Mouse (Mus musculus): Measurements from ENCODE around the gene Rbm10.

Rbm10 gene

DNA sequence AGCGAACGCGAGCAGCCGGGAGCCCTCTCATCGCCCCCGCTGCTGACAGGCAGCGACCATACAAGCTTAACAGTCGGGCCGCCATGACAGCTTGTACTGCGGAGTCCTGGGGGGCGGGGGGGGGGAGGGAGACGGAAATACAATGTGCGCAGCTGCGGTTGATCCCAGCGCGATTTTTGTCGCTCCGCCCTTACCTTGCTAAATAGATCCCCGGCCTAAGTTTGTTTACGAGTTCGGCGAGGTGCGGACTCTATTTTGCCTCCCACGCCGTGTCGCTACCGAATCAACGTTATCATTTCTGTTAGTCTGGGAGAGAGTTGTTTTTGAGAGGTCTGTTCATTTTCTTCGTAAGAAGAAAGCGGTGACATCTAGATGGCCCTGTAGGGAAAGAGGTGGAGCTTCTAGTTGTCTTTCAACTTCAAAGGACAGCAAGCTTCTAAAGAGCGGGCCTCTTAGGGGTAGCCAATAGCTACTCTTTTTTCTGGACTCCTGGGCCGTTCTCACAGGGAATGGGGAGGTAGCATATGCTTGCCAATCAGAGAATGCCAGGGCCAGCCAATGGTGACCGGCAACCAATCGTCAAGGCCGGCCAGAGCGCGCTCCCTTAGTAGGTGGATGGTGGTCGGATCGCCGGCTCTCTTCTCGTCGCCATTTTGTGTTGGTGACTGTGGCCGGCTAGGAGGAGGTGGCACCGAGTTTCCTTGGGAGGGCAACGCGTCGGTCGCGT is at the start of gene Rbm10, which contains the start of gene Ndufb11:
Gene Rbm10, plus strand, starts transcription at position 328 of the 727 bp plus-strand sequence.
Gene Ndufb11, minus strand, starts transcription at position 444 of the 727 bp plus-strand sequence.
- ATAC-seq (ENCODE audit: insufficient number of reproducible peaks, low FRiP score, low TSS enrichment) = peak; percentile 95

DNA sequence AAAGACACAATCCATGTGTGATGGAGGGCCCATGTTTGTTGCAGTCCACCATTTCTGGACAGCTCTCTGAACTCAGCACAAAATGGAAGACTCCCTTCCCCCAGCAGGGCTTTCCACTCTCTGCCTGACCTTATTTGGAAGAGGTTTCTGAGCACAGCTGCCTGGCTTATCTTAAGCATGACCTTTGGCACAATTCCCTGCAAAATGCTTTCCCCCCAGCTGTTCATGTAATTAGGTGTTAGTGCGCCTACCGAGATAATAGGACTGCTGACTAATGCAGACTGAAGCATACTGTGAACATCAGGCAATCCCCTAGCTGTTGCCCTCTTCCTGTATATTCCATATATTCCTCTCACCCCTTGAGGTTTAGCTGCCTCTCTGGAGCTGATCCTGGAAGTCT is 46.3 kb upstream of the Rbm10 start:
- ATAC-seq (ENCODE audit: insufficient number of reproducible peaks, low FRiP score, low TSS enrichment) = no peak

DNA sequence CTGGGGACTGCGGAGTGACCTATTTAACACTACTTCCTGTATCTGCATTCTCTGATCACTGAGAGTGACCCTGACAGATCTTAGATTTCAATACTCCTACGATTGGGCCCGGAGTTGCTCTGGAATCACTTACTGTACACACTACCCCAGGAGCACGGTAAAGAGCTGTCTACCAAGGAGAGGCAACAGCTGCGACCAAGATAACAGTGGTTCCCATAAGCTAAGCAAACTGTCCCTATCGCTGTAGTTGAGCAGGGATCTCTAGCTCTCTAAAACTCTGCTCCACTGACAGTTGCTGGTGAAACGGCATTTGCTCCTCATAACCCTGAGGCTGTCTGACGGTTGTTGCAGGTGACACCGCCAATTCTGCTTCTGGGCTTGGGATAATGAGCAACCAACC is 44.6 kb upstream of the Rbm10 start:
- no peak for ATAC-seq (ENCODE audit: insufficient number of reproducible peaks, low FRiP score, low TSS enrichment)

DNA sequence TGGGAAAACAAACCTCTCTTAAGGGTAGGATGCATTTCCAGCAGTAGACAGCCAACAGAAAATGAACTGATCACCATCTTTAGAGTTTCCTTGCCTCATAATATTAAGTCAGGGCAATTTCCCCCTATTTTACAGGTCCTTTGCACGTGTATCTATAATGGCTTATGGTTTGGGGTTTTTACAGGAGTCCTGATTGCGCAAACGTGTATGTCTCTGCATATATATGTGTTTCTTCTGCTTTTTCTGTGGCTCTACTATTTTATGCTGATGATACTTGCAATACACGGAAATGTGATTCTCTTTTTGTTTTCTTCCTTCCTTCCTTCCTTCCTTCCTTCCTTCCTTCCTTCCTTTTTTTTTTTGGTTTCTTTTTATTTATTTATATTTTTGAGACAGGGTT is 43.4 kb upstream of the Rbm10 start:
- no peak for ATAC-seq (ENCODE audit: insufficient number of reproducible peaks, low FRiP score, low TSS enrichment)

DNA sequence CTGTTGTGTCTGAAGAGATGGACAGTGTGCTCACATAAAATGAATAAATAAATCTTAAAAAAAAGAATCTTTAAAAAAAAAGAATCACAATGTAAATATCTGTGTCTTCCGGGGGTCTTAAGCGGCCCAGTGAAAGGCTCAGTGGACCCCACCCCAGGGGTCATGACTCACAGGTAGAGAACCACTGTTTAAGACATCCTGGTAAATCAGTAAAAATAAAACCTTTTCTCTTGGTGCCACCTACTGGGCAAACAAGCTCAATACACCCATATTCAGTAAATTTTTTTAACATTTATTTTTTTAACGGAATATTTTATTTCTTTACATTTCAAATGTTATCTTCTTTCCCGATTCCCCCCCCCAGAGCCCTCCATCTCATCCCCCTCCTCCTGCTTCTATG is 29.3 kb upstream of the Rbm10 start:
- no peak for ATAC-seq (ENCODE audit: insufficient number of reproducible peaks, low FRiP score, low TSS enrichment)

DNA sequence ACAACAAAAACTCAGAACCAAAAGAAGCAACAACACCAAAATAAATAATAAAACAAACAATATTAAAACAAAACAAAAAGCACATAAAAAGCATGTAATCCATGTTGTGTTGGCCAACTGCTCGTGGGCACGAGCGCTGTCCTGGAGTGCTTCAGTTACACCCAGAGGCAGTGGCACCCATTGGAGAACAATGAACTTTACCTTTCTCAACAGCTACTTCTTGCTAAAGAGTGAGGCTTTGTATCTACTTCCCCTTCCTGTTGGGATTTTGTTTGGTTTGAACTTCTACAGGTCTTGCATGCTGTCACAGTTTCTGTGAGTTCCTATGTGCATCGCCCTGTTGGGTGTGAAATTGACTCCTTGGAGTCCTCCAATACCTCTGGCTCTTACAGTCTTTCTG is 8.8 kb upstream of the Rbm10 start:
- no peak for ATAC-seq (ENCODE audit: insufficient number of reproducible peaks, low FRiP score, low TSS enrichment)

DNA sequence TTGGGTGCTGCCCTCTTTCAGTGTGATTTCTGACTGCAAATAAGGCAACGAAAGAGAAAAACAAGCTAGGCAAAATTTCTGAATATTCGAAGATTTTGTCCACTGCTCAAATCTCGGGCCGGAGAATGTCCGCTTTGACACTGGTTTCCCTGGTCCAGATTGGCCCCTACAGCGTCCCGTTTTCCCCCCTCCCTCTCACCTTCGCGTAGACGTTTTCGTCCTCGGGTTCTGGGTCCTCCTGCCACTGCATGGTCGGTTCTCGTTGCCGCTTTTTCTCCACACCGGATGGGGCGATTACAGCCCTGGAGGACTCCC is 485 bp upstream of the Rbm10 start:
- ATAC-seq (ENCODE audit: insufficient number of reproducible peaks, low FRiP score, low TSS enrichment) = peak; percentile 49

DNA sequence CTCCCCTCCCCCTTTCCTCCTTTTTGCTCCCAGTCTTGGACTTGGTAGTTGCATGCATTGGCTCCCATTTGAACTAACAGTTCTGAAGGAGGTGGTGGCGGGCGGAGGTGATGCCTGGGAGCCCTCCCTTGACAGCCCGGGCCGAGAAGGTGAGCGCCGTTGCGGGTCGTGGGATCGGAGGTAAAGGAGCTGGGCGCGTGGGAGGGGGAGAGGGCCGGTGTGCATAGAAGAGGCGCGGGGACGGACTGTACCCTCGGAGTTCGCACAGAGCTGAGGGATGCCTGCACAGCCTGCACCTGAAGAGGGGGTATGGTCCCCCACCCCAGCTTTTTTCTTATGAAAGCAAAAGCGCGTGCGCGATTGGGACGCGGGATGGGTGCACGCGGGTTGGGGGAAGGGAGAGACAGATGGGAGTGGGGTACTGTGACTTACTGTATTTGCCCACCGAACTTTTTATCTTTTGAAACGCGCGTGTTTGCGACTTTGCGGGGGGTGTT is 648 bp downstream of the Rbm10 start:
- 0 out of 2 replicates have a peak, but pooled peaks have one; percentile 16 for ATAC-seq (ENCODE audit: insufficient number of reproducible peaks, low FRiP score, low TSS enrichment)

DNA sequence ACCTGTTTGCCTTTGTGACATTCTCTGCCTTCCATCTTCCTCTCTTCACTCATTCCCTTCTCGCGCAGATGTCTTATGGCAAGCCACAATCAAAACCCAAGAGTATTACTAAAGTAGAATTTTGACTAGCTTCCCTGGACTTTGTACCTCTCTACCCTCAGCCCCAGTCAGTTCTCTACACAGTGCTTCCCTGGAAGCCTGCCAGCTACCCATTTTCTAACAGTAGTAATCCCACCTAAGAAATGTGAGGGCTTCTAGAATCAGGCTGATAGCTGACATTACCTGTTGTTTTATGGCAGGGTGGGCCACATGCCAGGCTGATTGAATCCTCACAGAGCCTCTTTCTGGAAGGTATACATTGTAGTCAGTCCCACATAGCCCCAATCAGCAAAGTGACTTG is 20.8 kb downstream of the Rbm10 start:
- ATAC-seq (ENCODE audit: insufficient number of reproducible peaks, low FRiP score, low TSS enrichment) = no peak

DNA sequence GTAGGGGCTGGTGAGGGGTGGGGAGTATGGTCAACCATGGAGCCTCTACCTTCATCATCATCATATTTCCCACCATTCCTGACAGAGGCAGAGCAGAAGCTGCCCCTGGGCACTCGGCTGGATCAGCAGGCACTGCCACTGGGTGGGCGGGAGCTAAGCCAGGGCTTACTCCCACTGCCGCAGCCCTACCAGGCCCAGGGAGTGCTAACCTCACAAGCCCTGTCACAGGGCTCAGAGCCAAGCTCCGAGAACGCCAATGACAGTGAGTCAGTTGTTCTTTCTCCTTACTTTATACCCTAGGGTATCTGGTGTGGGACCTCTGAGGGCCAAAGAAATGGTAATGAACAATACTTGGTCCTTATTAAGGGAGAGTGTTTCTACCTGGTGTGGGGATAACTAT is 27.5 kb downstream of the Rbm10 start:
- no peak for ATAC-seq (ENCODE audit: insufficient number of reproducible peaks, low FRiP score, low TSS enrichment)

DNA sequence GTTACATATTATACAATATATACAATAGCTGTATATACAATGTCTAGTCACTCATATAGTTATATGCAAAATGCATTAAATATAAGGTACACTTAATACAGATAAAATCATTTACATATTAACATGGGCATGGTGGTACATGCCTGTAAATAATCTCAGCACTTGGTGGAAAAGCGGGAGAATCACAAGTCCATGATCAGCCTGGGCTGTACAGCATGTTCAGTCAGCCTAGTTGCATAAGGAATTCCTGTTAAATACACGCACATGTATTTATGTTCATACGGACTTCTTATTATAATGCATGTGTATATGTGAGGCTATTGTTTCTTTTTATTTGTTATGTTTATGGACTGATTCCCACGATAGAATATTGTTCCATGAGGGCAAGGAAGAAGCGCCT is 40.3 kb downstream of the Rbm10 start:
- no peak for ATAC-seq (ENCODE audit: insufficient number of reproducible peaks, low FRiP score, low TSS enrichment)

DNA sequence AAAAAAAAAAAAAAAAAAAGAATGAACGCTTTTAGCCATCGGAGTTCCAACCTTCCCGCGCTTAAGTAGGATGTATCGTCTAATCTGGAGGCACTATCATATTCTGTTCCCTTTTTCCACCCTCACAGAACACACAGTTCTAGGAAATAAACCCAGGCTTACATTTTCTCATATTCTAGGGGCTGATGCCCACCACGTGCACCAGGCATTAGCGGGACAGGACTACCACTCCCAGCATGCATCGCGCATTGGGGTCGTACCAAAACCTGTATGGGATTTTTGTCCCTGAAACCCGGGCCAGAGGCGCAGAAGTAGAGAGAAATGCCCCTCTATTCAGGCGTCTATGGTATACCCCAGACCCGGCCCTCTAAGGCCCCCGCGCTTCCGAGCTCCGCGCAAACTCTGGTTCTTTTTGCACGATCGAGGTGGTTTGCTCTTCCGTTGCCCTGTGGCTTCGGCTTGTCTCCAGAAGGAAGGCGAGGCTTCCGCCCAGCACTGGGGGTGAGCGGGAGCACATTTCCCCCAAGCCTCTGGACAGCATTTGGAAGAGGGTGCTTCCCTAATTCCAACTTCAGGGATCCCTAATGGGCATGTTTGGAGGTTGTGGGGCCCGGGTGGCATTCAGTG is 40.8 kb downstream of the Rbm10 start, which contains the start of gene Uba1:
Gene Uba1, plus strand, starts transcription at position 301 of the 627 bp plus-strand sequence.
- peak; percentile 87 for ATAC-seq (ENCODE audit: insufficient number of reproducible peaks, low FRiP score, low TSS enrichment)

DNA sequence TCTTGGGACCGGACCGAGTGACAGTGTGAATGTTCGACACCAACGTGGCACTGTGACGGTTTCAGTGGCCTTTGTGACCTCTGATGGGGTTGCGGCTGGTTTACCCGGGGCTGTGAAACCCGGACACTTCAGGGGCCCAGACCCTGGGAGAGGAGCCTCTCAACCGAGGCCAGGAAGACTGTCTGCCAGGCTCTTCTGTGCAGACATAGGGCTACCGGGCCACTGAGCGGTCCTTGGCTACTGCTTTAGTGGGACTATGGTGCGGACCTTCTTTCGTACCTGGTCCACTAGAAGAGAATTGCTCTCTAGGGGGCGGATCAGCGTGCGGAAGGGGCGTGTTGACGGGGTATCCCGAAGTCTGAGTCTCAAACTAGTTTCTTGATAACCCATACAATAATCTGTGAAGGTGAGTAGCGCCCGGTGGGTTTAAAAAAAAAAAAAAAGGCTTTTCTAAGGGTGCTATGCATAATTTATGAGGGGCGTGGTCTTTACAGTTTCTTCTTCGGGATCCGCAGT is 41.6 kb downstream of the Rbm10 start:
- no peak for ATAC-seq (ENCODE audit: insufficient number of reproducible peaks, low FRiP score, low TSS enrichment)

DNA sequence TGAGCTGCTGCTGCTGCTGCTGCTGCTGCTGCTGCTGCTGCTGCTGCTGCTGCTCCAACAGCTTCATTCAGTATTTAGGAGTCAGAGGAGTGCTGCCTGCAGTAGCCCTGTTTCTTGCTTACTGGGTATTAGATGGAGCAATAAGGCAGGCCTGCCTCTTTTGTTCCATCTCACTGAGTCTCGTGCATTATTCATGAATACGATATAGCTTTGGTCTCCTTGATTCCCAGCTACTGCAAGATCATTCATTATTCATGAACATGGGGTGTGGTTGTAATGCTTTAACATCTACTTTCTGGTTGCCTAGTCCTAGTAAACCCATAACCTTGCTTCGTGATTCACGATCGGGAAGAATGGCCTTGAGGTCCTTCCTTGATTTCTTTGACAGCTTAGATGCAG is 45.0 kb downstream of the Rbm10 start:
- peak; percentile 31; the same call in 1 of the 2 replicates for ATAC-seq (ENCODE audit: insufficient number of reproducible peaks, low FRiP score, low TSS enrichment)

DNA sequence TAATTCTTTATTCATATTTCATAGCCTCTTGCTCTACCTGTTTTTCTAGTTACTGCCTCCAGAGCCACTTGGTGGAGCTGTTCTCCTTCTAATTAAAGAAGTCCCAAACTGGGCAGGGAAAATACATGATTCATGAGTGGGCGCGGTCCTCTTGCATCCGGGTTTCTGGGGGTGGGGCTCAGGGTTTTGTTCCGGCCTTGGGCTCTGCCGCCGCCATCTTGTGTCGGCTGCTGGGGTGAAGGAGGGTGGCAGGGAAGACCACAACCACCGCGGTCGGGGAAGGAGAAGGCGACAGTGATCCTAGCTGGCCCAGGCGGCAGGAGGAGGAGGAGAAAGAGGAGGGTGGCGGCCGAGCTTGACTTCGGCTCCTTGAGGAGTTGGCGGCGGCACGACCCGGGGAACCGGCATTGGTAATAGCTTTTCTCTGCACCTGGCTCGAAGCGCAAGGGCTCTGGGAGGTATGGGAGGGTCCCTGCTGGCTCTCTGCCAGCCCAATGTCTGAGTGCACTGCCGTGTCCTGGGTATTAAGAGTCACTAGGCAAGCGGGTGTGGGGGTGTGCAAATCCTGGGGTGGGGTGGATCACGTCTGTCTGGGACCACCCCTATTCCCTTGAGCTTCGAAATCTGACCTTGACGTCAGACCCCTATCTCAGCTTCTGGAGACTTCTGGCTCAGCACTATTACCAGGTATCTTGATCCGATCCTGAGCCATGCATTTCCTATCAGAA is 45.6 kb downstream of the Rbm10 start:
- peak; percentile 90 for ATAC-seq (ENCODE audit: insufficient number of reproducible peaks, low FRiP score, low TSS enrichment)

DNA sequence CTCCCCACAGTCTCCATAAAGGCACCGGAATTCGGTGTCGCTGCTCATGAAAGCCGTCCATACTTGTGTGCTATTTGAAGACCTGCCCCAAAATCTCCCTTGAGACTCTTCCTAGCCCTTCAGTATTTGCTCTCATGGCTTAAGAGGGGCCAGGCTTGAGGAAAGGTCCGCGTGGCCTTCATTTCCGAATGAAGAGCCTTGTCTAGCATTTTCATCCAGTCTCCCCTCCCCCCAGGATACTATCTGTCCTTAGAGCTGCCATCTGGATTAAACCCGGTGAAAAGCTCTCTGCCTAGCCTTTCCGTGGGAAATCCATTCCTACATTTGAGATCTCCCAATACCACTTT is 46.1 kb downstream of the Rbm10 start:
- no peak for ATAC-seq (ENCODE audit: insufficient number of reproducible peaks, low FRiP score, low TSS enrichment)

DNA sequence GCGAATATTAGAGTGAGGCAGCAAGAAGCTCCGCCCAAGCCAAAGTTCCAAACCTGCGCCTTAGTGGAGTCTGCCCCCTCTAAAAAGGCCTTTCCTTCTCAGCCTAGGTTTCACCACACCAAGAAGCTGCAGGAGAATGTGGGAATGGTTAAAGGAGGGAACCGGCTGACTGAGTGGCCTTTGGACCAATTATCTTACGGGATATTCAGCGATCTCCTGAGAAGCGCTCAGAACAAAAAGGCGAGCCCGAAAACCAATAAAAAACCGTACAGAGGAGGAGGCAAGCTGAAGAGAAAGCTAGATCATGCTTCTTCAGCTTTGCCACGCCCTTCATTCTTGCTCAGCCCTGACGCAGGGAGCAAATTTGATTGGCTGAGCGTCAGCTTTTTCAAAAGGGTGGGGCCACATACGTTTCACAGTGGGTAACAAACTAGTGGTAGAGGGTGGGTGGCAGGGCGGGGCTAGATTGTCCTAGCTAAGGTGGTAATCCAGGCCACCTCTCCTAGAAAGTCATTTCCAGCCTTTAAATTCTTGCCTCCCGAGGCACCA is 70.3 kb downstream of the Rbm10 start, which contains the start of gene Cdk16:
Gene Cdk16, plus strand, starts transcription at position 436 of the 549 bp plus-strand sequence.
- peak; percentile 87 for ATAC-seq (ENCODE audit: insufficient number of reproducible peaks, low FRiP score, low TSS enrichment)

DNA sequence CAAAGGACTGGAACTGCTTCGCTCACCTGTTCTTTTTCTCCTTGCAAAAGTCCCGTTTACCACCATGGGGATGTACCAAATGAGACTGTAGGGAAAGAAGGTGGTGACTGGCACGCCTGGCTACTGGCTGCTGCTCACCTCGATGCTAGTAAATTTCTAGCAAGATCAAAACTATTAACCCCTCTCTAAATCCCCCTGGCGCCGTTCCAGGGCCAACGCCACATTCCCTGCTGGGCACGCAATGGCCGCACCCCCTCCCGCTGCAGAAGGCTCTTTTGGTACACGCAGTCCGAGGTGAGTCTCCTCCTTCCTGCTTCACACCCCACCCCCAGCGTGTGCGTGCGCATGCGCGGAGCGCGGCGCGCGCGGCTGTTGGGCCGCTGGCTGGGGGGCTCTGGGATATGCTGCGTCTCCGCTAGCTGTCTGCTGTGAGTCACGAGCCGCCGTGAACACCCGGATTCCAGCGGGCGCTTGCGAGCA is 70.8 kb downstream of the Rbm10 start:
- ATAC-seq (ENCODE audit: insufficient number of reproducible peaks, low FRiP score, low TSS enrichment) = peak; percentile 82

DNA sequence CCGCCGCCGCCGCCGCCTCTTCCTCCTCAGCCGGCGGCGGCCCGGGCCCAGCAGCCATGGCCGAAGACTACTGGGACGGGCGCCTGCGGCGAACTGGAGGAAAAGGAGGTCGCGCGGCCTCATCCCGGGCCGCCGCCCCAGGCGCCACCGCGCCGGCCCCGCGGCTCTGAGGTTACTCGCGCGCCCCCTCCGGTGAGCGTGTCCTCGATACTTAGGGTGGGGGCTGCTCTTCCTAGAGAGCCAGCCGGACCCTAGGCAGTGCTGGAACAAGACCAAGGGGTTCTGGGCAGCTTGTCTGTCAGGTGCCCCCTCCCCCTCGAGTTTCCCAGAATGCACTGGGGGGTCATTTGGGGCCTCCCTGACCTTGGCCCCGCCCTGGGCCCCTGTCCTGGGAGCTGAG is 71.3 kb downstream of the Rbm10 start:
- ATAC-seq (ENCODE audit: insufficient number of reproducible peaks, low FRiP score, low TSS enrichment) = peak; percentile 21; the same call in 1 of the 2 replicates

DNA sequence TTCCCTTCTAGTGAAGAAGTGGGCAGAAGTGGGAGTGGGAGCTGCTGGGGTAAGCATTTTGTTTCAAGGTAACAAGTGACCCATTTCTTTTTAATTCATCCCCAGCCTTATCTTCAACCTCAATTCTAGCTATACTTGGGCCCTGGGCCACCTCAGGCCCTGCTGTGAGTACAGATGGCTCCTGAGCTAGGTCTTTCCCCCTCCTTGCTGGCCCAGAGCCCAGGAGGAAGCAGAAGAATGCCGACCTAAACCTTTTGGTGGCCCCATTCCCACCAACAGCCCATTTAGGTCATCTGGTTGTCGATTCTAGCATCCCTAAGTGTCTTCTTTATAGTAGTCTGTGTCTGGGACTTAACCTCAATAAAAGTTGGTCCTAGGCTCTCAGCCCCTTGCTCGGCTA is 74.3 kb downstream of the Rbm10 start:
- ATAC-seq (ENCODE audit: insufficient number of reproducible peaks, low FRiP score, low TSS enrichment) = no peak

DNA sequence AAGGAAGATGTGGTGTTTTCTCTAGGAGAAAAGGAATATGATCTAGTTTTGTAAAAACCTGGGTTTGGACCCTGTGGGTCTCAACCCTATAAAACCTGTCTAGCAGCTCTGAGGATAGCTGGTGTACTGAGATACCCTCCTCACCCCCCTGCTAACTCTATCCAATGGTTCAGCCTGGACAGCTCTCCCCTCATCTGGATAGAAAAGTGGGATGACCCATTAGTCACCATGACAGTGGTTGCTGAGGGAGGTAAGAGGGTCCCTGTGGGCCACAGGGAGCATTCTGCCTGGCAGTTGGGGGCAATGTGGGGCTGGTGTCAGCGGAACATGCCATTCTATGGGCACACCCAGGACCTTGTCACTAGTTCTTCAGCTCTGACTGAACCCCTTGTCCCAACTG is 75.3 kb downstream of the Rbm10 start:
- ATAC-seq (ENCODE audit: insufficient number of reproducible peaks, low FRiP score, low TSS enrichment) = no peak
